Mouse (Mus musculus) thymus, postnatal 36 days (tissue): ENCODE data around the gene Htra3.

Source experiments
- DNase-seq, 2 experiments: peaks; one replicate each; pipeline ENCODE4 v3.0.0; 2022; ENCODE audit warnings: mixed read lengths in 2 of 2

Gene Htra3

GRCm38 (mm10) chr5:35693638-35694037 lies 14.1 kb upstream of the Htra3 start:
- no peak for DNase-seq

- DNase-seq: no peak
These were observed 11.7 kb upstream of the Htra3 start for GRCm38 (mm10) chr5:35691246-35691645.

GRCm38 (mm10) chr5:35690485-35691165 lies 11.0 kb upstream of the Htra3 start:
- no peak for DNase-seq

- no peak for DNase-seq
These were observed 9.8 kb upstream of the Htra3 start for GRCm38 (mm10) chr5:35689374-35689773.

- no peak for DNase-seq
These were observed 9.3 kb upstream of the Htra3 start for GRCm38 (mm10) chr5:35688851-35689250.

- no peak for DNase-seq
These were observed 7.5 kb upstream of the Htra3 start for GRCm38 (mm10) chr5:35687098-35687497.

- DNase-seq: no peak
These were observed 6.8 kb upstream of the Htra3 start for GRCm38 (mm10) chr5:35686336-35686735.

GRCm38 (mm10) chr5:35685079-35685478 lies 5.5 kb upstream of the Htra3 start:
- DNase-seq: no peak

- no peak for DNase-seq
These were observed 1.4 kb upstream of the Htra3 start for GRCm38 (mm10) chr5:35680958-35681357.

GRCm38 (mm10) chr5:35676964-35677363 lies 2.6 kb downstream of the Htra3 start:
- DNase-seq: no peak

GRCm38 (mm10) chr5:35674081-35674555 lies 5.5 kb downstream of the Htra3 start:
- DNase-seq: no peak

GRCm38 (mm10) chr5:35673086-35673485 lies 6.5 kb downstream of the Htra3 start:
- no peak for DNase-seq

GRCm38 (mm10) chr5:35672581-35672980 lies 7.0 kb downstream of the Htra3 start:
- DNase-seq: no peak

- no peak for DNase-seq
These were observed 8.1 kb downstream of the Htra3 start for GRCm38 (mm10) chr5:35671474-35671891.

GRCm38 (mm10) chr5:35670412-35670801 lies 9.2 kb downstream of the Htra3 start:
- DNase-seq: no peak

GRCm38 (mm10) chr5:35669747-35670411 lies 9.7 kb downstream of the Htra3 start:
- no peak for DNase-seq

- no peak for DNase-seq
These were observed 13.4 kb downstream of the Htra3 start for GRCm38 (mm10) chr5:35666152-35666551.

- no peak for DNase-seq
These were observed 17.5 kb downstream of the Htra3 start for GRCm38 (mm10) chr5:35662021-35662545.

GRCm38 (mm10) chr5:35661210-35661609 lies 18.4 kb downstream of the Htra3 start:
- no peak for DNase-seq

GRCm38 (mm10) chr5:35659503-35659902 lies 20.1 kb downstream of the Htra3 start:
- no peak for DNase-seq

- DNase-seq: no peak
These were observed 23.7 kb downstream of the Htra3 start for GRCm38 (mm10) chr5:35655753-35656485.

- no peak for DNase-seq
These were observed 25.7 kb downstream of the Htra3 start for GRCm38 (mm10) chr5:35653743-35654395.

- no peak for DNase-seq
These were observed 26.7 kb downstream of the Htra3 start for GRCm38 (mm10) chr5:35652872-35653271.
